23 mouse cellular contexts compared by ENCODE assay signal in genomic region chr6:126544107-126545036, GRCm38 (mm10). TPM values are rescaled to one million over a fixed set of nuclear protein-coding genes. Genes with fewer than 3 reads are reported as not detected.
DNase-seq lines count a peak whose midpoint lies in the region; ATAC-seq and TF ChIP-seq lines count a peak whose summit lies in the region.
"Had no signal": no experiment of that assay in that cellular context is flagged by ENCODE, and none has a peak within 500 bp of the region (broad histone marks: within the 10 kb centered on the region; RNA-seq: fewer than 3 reads in every experiment).

No protein-coding gene starts in this region.

- no peak for ATAC-seq in hindbrain, embryonic 14.5 days (ENCODE audit: low FRiP score)
- ATAC-seq in hindbrain, embryonic 11.5 days (ENCODE audit: low FRiP score): no peak
- no peak for ATAC-seq in hindbrain, postnatal 0 days
- no peak for ATAC-seq in activated CD4-positive, CD25-positive, alpha-beta regulatory T cell, adult 4 months

- peak overlapping the region; percentile 62 for H3K27ac ChIP-seq in hindbrain, embryonic 14.5 days
- H3K27ac ChIP-seq in hindbrain, embryonic 11.5 days (ENCODE audit: low read depth, low read length): no peak overlapping the region
- H3K27ac ChIP-seq in hindbrain, postnatal 0 days: no peak overlapping the region
- H3K27ac ChIP-seq: embryonic facial prominence, embryonic 15.5 days; limb, embryonic 15.5 days; liver, embryonic 15.5 days had no signal

- no peak overlapping the region for H3K4me2 ChIP-seq in hindbrain, embryonic 14.5 days (replicated peaks)
- H3K4me2 ChIP-seq in hindbrain, embryonic 11.5 days (replicated peaks; ENCODE audit: low read depth, low read length): no peak overlapping the region
- no peak overlapping the region for H3K4me2 ChIP-seq in hindbrain, postnatal 0 days (ENCODE audit: low read depth, low read length)
- H3K4me2 ChIP-seq: embryonic facial prominence, embryonic 15.5 days; limb, embryonic 15.5 days; liver, embryonic 15.5 days had no signal

- no peaks in the 10 kb centered on the region for H3K36me3 ChIP-seq in hindbrain, embryonic 14.5 days (replicated peaks; ENCODE audit: control insufficient read depth, insufficient read depth)
- no peaks in the 10 kb centered on the region for H3K36me3 ChIP-seq in hindbrain, embryonic 11.5 days (ENCODE audit: control insufficient read depth, insufficient read depth, low read length)
- H3K36me3 ChIP-seq in hindbrain, postnatal 0 days (ENCODE audit: insufficient read depth, low read length): no peaks in the 10 kb centered on the region
- H3K36me3 ChIP-seq: embryonic facial prominence, embryonic 15.5 days; limb, embryonic 15.5 days; liver, embryonic 15.5 days had no signal

- no peak for DNase-seq in hindbrain, embryonic 14.5 days (ENCODE audit: low spot score)
- no peak for DNase-seq in hindbrain, embryonic 11.5 days (ENCODE audit: low spot score)
- DNase-seq in right cerebral cortex, postnatal 4 days: peak; percentile 25
- DNase-seq in right cerebral cortex, adult 2 months (ENCODE audit: low spot score in 2 of 2): no peak
- peak; percentile 33 for DNase-seq in hindbrain, postnatal 0 days (ENCODE audit: low spot score)
- no peak for DNase-seq in kidney, postnatal 36 days
- DNase-seq: adrenal gland, postnatal 36 days; cerebellum, adult 18-20 months; cerebellum, postnatal 25 days; gastrocnemius, postnatal 36 days; kidney, adult 11 months; layer of hippocampus, postnatal 36 days; lung, postnatal 10 days; spleen, adult 18-20 months; thymus, adult 18-20 months had no signal

- WGBS in hindbrain, embryonic 14.5 days: 54% methylated on average over 16 of the region's 16 CpGs
- 76% methylated on average over 16 of the region's 16 CpGs for WGBS in hindbrain, embryonic 11.5 days
- 45% methylated on average over 16 of the region's 16 CpGs for WGBS in hindbrain, postnatal 0 days

- H3K4me1 ChIP-seq in hindbrain, embryonic 14.5 days (replicated peaks; ENCODE audit: control insufficient read depth, insufficient read depth, low read length): peaks cover 11% of the 10 kb centered on the region
- no peaks in the 10 kb centered on the region for H3K4me1 ChIP-seq in hindbrain, embryonic 11.5 days (replicated peaks; ENCODE audit: control insufficient read depth, insufficient read depth, low read length)
- H3K4me1 ChIP-seq in hindbrain, postnatal 0 days (ENCODE audit: insufficient read depth, low read length): no peaks in the 10 kb centered on the region
- H3K4me1 ChIP-seq: embryonic facial prominence, embryonic 15.5 days; limb, embryonic 15.5 days; liver, embryonic 15.5 days; megakaryocyte, embryonic 14.5 days had no signal

- H3K9ac ChIP-seq in hindbrain, embryonic 14.5 days: no peak overlapping the region
- no peak overlapping the region for H3K9ac ChIP-seq in hindbrain, embryonic 11.5 days (ENCODE audit: low read depth, low read length)
- no peak overlapping the region for H3K9ac ChIP-seq in hindbrain, postnatal 0 days (replicated peaks; ENCODE audit: low read length)
- H3K9ac ChIP-seq: embryonic facial prominence, embryonic 15.5 days; limb, embryonic 15.5 days; liver, embryonic 15.5 days had no signal

- TF ChIP-seq CTCF in hindbrain, postnatal 0 days (IDR thresholded peaks at IDR 0.05; ENCODE audit: low read depth): no peak

- H3K9me3 ChIP-seq in hindbrain, embryonic 14.5 days (ENCODE audit: control insufficient read depth, low read length): no peaks in the 10 kb centered on the region
- H3K9me3 ChIP-seq in hindbrain, embryonic 11.5 days (ENCODE audit: control insufficient read depth, low read length): no peaks in the 10 kb centered on the region
- no peaks in the 10 kb centered on the region for H3K9me3 ChIP-seq in hindbrain, postnatal 0 days (ENCODE audit: low read length)
- H3K9me3 ChIP-seq: embryonic facial prominence, embryonic 15.5 days; limb, embryonic 15.5 days; liver, embryonic 15.5 days; megakaryocyte, embryonic 14.5 days had no signal

- no peak overlapping the region for H3K4me3 ChIP-seq in hindbrain, embryonic 14.5 days (replicated peaks; ENCODE audit: low read length)
- H3K4me3 ChIP-seq in hindbrain, embryonic 11.5 days (ENCODE audit: low read depth, low read length): no peak overlapping the region
- H3K4me3 ChIP-seq in hindbrain, postnatal 0 days (ENCODE audit: low read length): no peak overlapping the region
- H3K4me3 ChIP-seq: embryonic facial prominence, embryonic 15.5 days; limb, embryonic 15.5 days; liver, embryonic 15.5 days; megakaryocyte, embryonic 14.5 days; myocyte had no signal

- no peaks in the 10 kb centered on the region for H3K27me3 ChIP-seq in hindbrain, embryonic 14.5 days (ENCODE audit: control insufficient read depth, insufficient read depth, low read length)
- no peaks in the 10 kb centered on the region for H3K27me3 ChIP-seq in hindbrain, embryonic 11.5 days (ENCODE audit: control insufficient read depth, insufficient read depth, low read length)
- H3K27me3 ChIP-seq in hindbrain, postnatal 0 days (ENCODE audit: insufficient read depth, low read length): no peaks in the 10 kb centered on the region
- H3K27me3 ChIP-seq: limb, embryonic 15.5 days; liver, embryonic 15.5 days had no signal

RNA-seq across cellular contexts. Expression of gene Kcna5, which starts 9.2 kb away (rescaled TPM):
- polyA plus RNA-seq in hindbrain, embryonic 14.5 days (2014; fragmentation: Nextera tagmentation; extraction: Ambion mirVana): 2.9 and 3.3 TPM in 2 replicates
- polyA plus RNA-seq in hindbrain, embryonic 11.5 days (2014; fragmentation: Nextera tagmentation; extraction: Ambion mirVana): 3.5 and 3.9 TPM in 2 replicates
- 4.8 and 7.3 TPM in 2 replicates for total RNA-seq in hindbrain, postnatal 0 days (2014; rRNA removed)
- polyA plus RNA-seq in hindbrain, postnatal 0 days (2015; fragmentation: Nextera tagmentation; extraction: Ambion mirVana): 3.4 and 3.6 TPM in 2 replicates
- polyA plus RNA-seq in activated CD4-positive, CD25-positive, alpha-beta regulatory T cell, adult 4 months (2017; shearing (Covaris generic)): not detected
- total RNA-seq: CH12.LX, MEL had no signal
- polyA plus RNA-seq: myocyte had no signal

Comparison
In these comparisons a context has a peak if more than half of its experiments do, and no peak if none do; other contexts are left out.
1. DNase-seq: peak in right cerebral cortex, postnatal 4 days (single experiment) and hindbrain, postnatal 0 days (single experiment); none in hindbrain, embryonic 14.5 days (single experiment), hindbrain, embryonic 11.5 days (single experiment), right cerebral cortex, adult 2 months (0 of 2) and kidney, postnatal 36 days (0 of 2).